Mouse (Mus musculus) effector memory CD4-positive, alpha-beta T cell, adult 7 months (primary cell): ENCODE results near the gene Gm21865. TPM values are rescaled to one million over a fixed set of nuclear protein-coding genes. Genes with fewer than 3 reads are reported as not detected.

Experiments
- polyA plus RNA-seq: library from polyadenylated mRNA; unstranded; fragments of 100-300 nt; shearing (Covaris generic); gene quantifications from one replicate; pipeline ENCODE4 v1.2.1, GENCODE M21; 2017

Gene Gm21865
- polyA plus RNA-seq = not detected

DNA sequence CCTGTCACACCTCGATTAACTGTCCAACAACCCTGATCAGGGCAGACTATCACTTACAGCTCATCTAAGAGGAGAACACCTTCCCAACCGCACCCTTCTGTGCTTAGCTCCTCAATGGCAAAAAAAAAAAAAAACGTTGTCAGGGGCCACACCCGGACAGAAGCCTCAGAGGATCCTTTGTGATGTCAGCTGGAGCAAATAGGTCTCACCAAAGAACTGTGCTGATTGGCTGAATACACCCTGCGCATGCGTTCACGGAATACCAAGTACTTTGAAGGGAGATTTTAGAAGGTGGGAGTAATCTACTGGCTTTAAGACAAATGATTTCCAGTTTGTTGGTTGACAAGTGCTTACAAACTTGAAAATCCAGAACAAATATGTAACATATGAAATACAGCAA is at the start of gene Gm21865:
Gm21865 (minus strand) TSS at position 101 of the 400 bp plus-strand sequence.

Other genes starting within 250 kb of the Gm21865 start
- gene Gm21882, start 64.6 kb upstream of the Gm21865 start, polyA plus RNA-seq = not detected